Mouse (Mus musculus) lung, postnatal 0 days (tissue): ENCODE measurements at regions not wholly inside any gene's neighbourhood (a gene's known extent, or its start where the extent isn't known, plus 50 kb on each side); places are given as distances from the start of the nearest gene placed in this dataset.
A peak's percentile ranks its signal among the peaks of the same experiment; 100 is the strongest.

ENCODE experiments used
- ATAC-seq: fragments of 200-750 bp; cut with Nextera tagmentation; 2 replicates; pipeline ENCODE4 v1.8.0; 2017; ENCODE audit warnings: moderate library complexity
- DNase-seq: peaks from one replicate; pipeline ENCODE4 v3.0.0-alpha.2; 2016; ENCODE audit warnings: low spot score
- H3K27ac ChIP-seq: fragments of 300-500 bp; sonication (generic); 2 replicates; pipeline ENCODE4 v1.5.1; 2014; ENCODE audit warnings: antibody characterized with exemption, mild to moderate bottlenecking, low read length, mixed read lengths
- H3K27me3 ChIP-seq: fragments of 300-500 bp; sonication (generic); replicated peaks from 2 replicates; pipeline ENCODE4 v1.6.1; 2014; ENCODE audit warnings: low read length, mixed read lengths; ENCODE audit not compliant: insufficient read depth
- H3K36me3 ChIP-seq: fragments of 300-500 bp; sonication (generic); 2 replicates; pipeline ENCODE4 v1.6.1; 2014; ENCODE audit warnings: low read length, mixed read lengths; ENCODE audit not compliant: insufficient read depth
- H3K4me1 ChIP-seq: fragments of 300-500 bp; sonication (generic); 2 replicates; pipeline ENCODE4 v1.6.1; 2014; ENCODE audit warnings: antibody characterized with exemption, low read depth, low read length, mixed read lengths; ENCODE audit not compliant: insufficient read depth
- H3K4me2 ChIP-seq: fragments of 300-500 bp; sonication (generic); replicated peaks from 2 replicates; pipeline ENCODE4 v1.6.1; 2014; ENCODE audit warnings: low read depth, mild to moderate bottlenecking, low read length, moderate library complexity, mixed read lengths
- H3K4me3 ChIP-seq: fragments of 300-500 bp; sonication (generic); 2 replicates; pipeline ENCODE4 v1.5.1; 2014; ENCODE audit warnings: low read depth, low read length
- H3K9ac ChIP-seq: fragments of 300-500 bp; sonication (generic); replicated peaks from 2 replicates; pipeline ENCODE4 v1.6.1; 2014; ENCODE audit warnings: low read depth, mild to moderate bottlenecking
- H3K9me3 ChIP-seq: fragments of 300-500 bp; sonication (generic); 2 replicates; pipeline ENCODE4 v1.6.1; 2016; ENCODE audit warnings: low read length, mixed read lengths
- CTCF ChIP-seq: IDR thresholded peaks from 2 replicates; pipeline ENCODE4 v1.5.1; 2016; ENCODE audit warnings: antibody characterized with exemption, mild to moderate bottlenecking
- EP300 ChIP-seq: IDR thresholded peaks from 2 replicates; pipeline ENCODE4 v1.6.1; 2016; ENCODE audit warnings: antibody characterized with exemption, mild to moderate bottlenecking, control low read depth
- WGBS: fragments of 180-500 bp; shearing (Covaris S2); extraction: QIAGEN DNeasy Blood & Tissue Kit; methylation state at CpG from one replicate; pipeline ENCODE4 v1.1.7; 2014; 5-methylcytosine and 5-hydroxymethylcytosine counted together

GRCm38 (mm10) chr9:67633026-67633741, 73.7 kb upstream of the Tln2 start:
- Histone ChIP-seq H3K36me3 (no peaks in the 10 kb centered on the region), H3K4me1 (peaks cover 7% of the 10 kb centered on the region; the same call in 1 of the 2 replicates), H3K9me3 (no peaks in the 10 kb centered on the region), H3K9ac (no peak overlapping the region; the same call in 1 of the 2 replicates), H3K4me3 (peak overlapping the region; percentile 74), H3K4me2 (peak overlapping the region; percentile 96), H3K27ac (no peak overlapping the region), H3K27me3 (peaks cover 21% of the 10 kb centered on the region)
- WGBS: under 1% methylated on average over 50 of the region's 50 CpGs
- ATAC-seq (peak; percentile 29; the same call in 1 of the 2 replicates), DNase-seq (peak; percentile 21)
- TF ChIP-seq EP300 (no peak), CTCF (no peak)

DNA sequence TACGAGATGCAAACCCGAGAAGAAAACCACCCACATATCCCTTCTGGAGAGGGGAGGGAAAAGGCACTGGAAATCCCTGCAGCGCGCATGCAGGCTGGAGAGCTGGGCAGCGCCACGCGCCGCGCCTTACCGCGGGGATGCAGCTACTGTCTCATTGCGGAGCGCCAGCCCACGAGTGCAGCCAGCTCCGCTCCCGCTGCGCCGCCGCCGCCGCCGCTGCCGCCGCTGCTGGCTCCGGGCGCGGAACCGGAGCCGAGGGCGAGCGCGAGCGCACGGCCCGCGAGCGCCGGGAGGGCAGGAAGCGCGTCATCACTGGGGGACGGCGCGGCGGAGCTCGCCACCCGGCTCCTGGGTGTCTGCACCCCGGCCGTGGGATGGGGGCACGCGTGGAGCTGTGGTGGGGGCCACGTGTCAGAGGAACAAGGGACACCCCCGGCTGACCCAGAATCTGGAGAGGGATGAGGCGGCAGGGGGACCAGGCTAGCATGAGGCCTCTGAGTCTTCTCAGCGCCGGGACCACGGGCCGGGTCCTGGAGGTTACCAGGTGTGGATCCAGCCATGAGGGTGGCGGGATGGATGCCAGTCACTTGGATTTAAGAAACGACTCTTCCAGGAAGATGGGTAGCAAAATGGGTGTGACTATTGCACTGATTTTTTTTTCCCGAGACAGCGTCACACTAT, 74.4 kb upstream of the Tln2 start:
- peaks cover 7% of the 10 kb centered on the region; the same call in 1 of the 2 replicates for H3K4me1 ChIP-seq
- peak overlapping the region; percentile 74 for H3K4me3 ChIP-seq
- 1% methylated on average over 52 of the region's 61 CpGs for WGBS
- peak; percentile 77 for DNase-seq
- H3K9me3 ChIP-seq: no peaks in the 10 kb centered on the region
- H3K27me3 ChIP-seq: peaks cover 21% of the 10 kb centered on the region
- peak; percentile 90 for ATAC-seq
- no peak for TF ChIP-seq CTCF
- TF ChIP-seq EP300: no peak
- H3K27ac ChIP-seq: no peak overlapping the region
- H3K36me3 ChIP-seq: no peaks in the 10 kb centered on the region
- H3K4me2 ChIP-seq: peak overlapping the region; percentile 96
- H3K9ac ChIP-seq: peak overlapping the region; percentile 50

DNA sequence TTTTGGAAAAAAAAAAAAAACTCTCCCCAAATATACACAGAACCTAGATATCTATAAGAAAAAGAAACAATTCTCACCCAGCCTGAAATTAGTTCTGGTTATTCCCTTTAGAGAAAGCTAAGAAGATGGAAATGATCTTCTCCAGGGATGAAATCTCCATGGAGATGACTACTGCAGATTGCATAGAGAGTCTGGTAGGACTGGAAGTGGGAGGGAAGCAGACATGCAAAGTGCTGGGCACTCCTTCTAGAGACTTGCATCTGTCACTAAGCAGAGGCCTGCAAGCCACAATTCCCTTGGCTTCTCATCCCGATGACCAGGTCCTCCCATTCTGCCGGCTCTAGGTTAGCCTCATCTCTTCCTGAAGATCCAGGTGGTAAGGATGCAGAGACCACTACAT, 87.3 kb upstream of the Tln2 start:
- Histone ChIP-seq H3K36me3 (no peaks in the 10 kb centered on the region), H3K4me2 (no peak overlapping the region), H3K27ac (no peak overlapping the region), H3K4me1 (no peaks in the 10 kb centered on the region), H3K9ac (no peak overlapping the region), H3K27me3 (no peaks in the 10 kb centered on the region), H3K4me3 (no peak overlapping the region), H3K9me3 (no peaks in the 10 kb centered on the region)
- no peak for ATAC-seq
- WGBS: 97% methylated on average over 2 of the region's 2 CpGs
- DNase-seq: no peak
- TF ChIP-seq EP300 (no peak), CTCF (no peak)

DNA sequence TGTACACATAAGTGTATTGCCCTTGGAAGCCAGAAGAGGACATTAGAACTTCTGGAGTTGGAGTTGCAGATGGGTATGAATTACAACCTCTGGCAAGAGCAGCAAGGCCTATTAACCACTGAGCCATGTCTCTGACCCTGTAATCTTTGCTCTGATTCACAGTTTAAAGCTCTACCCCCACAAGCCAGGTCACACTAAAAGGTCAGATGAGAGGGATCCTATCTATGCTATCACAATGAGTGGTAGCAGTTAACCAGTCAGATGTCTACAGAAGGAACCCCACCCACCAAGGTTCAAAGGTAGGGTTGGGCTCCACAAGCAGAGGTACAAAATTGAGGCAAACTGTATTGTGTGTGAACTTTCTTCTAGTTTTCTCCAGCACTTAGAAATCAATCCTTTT, 94.5 kb upstream of the C2cd4b start:
- ATAC-seq (no peak), DNase-seq (no peak)
- H3K36me3 ChIP-seq: no peaks in the 10 kb centered on the region
- H3K4me2 ChIP-seq: no peak overlapping the region
- no peaks in the 10 kb centered on the region for H3K27me3 ChIP-seq
- no peak overlapping the region for H3K4me3 ChIP-seq
- H3K9ac ChIP-seq: no peak overlapping the region
- H3K4me1 ChIP-seq: no peaks in the 10 kb centered on the region
- no peak overlapping the region for H3K27ac ChIP-seq
- no peaks in the 10 kb centered on the region for H3K9me3 ChIP-seq
- TF ChIP-seq CTCF (no peak), EP300 (no peak)

DNA sequence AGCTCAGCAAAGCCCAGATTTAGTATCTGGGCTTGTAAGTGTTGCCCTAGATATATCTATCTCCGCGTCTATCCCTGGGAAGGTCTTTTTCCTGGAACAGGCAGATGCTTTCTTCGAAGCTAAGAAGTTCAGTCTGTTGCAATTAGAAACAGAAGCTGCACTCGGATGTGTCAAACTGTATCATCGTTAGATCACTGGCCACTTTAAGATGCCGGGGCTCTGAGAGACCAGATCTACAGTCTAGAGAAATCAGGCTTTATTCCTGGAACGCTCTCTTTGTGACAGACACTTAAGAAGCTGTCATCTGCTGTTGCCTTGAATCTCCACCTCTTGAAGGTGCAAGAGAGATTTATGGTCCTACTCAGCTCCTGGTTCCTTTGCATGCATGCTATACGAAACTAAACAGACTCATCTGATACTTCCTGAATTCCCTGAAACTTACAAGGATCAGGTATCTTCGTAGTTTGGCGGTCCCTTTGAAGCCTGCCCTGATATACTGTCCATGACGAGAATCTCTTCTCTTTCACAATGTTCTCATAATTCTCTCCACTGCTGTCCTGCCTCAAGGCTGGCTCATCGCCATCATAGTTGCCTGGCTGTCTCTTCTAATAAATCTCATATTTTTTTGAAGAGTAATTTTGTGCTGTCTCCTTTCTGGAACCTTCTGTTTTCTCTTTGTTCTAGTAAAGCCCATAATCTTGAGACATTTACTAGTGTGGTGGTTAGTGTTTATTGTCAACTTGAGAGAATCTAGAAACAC, 88.8 kb upstream of the C2cd4b start:
- TF ChIP-seq CTCF (no peak), EP300 (no peak)
- Histone ChIP-seq H3K9ac (no peak overlapping the region), H3K4me1 (no peaks in the 10 kb centered on the region), H3K27me3 (no peaks in the 10 kb centered on the region), H3K27ac (no peak overlapping the region), H3K4me2 (no peak overlapping the region), H3K4me3 (no peak overlapping the region), H3K9me3 (no peaks in the 10 kb centered on the region), H3K36me3 (no peaks in the 10 kb centered on the region)
- DNase-seq (no peak), ATAC-seq (no peak)
- WGBS: 67% methylated on average over 12 of the region's 12 CpGs

DNA sequence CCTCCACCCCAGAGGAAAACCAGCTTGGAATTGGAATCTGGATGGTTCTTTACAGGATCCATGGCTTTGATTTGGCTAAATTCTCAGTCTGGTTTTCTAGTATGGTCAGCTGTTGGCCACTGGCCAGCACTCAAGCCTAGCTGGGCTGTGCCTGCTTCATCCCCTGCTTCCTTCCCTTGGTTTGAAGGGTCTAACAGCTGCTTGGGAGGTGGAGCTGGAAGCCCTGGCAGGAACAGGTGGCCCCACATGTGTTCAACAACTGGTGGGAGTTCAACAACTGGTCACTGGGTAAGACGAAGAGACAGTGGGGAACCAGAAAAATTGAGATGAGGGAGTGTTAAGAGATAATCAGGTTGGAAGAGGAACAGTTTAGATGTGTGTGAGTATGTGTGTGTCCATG, 82.3 kb upstream of the C2cd4b start:
- no peak for ATAC-seq

More for the DNA sequence above, 82.3 kb upstream of the C2cd4b start:
- Histone ChIP-seq H3K4me3 (no peak overlapping the region), H3K36me3 (no peaks in the 10 kb centered on the region), H3K27me3 (no peaks in the 10 kb centered on the region), H3K9me3 (no peaks in the 10 kb centered on the region), H3K27ac (no peak overlapping the region), H3K4me1 (no peaks in the 10 kb centered on the region), H3K9ac (no peak overlapping the region), H3K4me2 (no peak overlapping the region)
- no peak for TF ChIP-seq CTCF
- TF ChIP-seq EP300: no peak
- DNase-seq: no peak
- WGBS: 29% methylated on average over 1 of the region's 1 CpGs
